Mouse (Mus musculus) stomach, postnatal 0 days (tissue): ENCODE data around the gene Eif4g3. TPM values are rescaled to one million over a fixed set of nuclear protein-coding genes. Genes with fewer than 3 reads are reported as not detected.

Experiments
- ATAC-seq: fragments of 200-750 bp; cut with Nextera tagmentation; 2 replicates; pipeline ENCODE4 v1.8.0; 2017; ENCODE audit not compliant: low FRiP score, low TSS enrichment
- DNase-seq: peaks from one replicate; pipeline ENCODE4 v3.0.0-alpha.2; 2016; ENCODE audit warnings: low spot score
- H3K27ac ChIP-seq: fragments of 300-500 bp; sonication (generic); replicated peaks from 2 replicates; pipeline ENCODE4 v1.5.1; 2014; ENCODE audit warnings: mild to moderate bottlenecking, control low read depth
- H3K27me3 ChIP-seq: fragments of 300-500 bp; sonication (generic); 2 replicates; pipeline ENCODE4 v1.6.1; 2014; ENCODE audit warnings: low read length; ENCODE audit not compliant: control insufficient read depth, insufficient read depth
- H3K36me3 ChIP-seq: fragments of 300-500 bp; sonication (generic); 2 replicates; pipeline ENCODE4 v1.6.1; 2014; ENCODE audit warnings: low read length, mixed read lengths; ENCODE audit not compliant: control insufficient read depth, insufficient read depth
- H3K4me1 ChIP-seq: fragments of 300-500 bp; sonication (generic); replicated peaks from 2 replicates; pipeline ENCODE4 v1.6.1; 2014; ENCODE audit warnings: antibody characterized with exemption; ENCODE audit not compliant: control insufficient read depth, insufficient read depth
- H3K4me2 ChIP-seq: fragments of 300-500 bp; sonication (generic); replicated peaks from 2 replicates; pipeline ENCODE4 v1.6.1; 2014; ENCODE audit warnings: low read depth, mild to moderate bottlenecking, control low read depth, moderate library complexity
- H3K4me3 ChIP-seq: fragments of 300-500 bp; sonication (generic); 2 replicates; pipeline ENCODE4 v1.5.1; 2014; ENCODE audit warnings: low read depth, low read length, control low read depth
- H3K9ac ChIP-seq: fragments of 300-500 bp; sonication (generic); 2 replicates; pipeline ENCODE4 v1.6.1; 2014; ENCODE audit warnings: mild to moderate bottlenecking, low read length, control low read depth, mixed read lengths
- H3K9me3 ChIP-seq: fragments of 300-500 bp; sonication (generic); 2 replicates; pipeline ENCODE4 v1.6.1; 2016; ENCODE audit warnings: low read length; ENCODE audit not compliant: control insufficient read depth
- CTCF ChIP-seq: IDR thresholded peaks from 2 replicates; pipeline ENCODE4 v1.5.1; 2016; ENCODE audit warnings: antibody characterized with exemption, low read depth, mild to moderate bottlenecking, moderate library complexity
- EP300 ChIP-seq: optimal IDR thresholded peaks from 2 replicates; pipeline ENCODE3; 2016; ENCODE audit warnings: antibody characterized with exemption
- WGBS: fragments of 180-500 bp; shearing (Covaris S2); extraction: QIAGEN DNeasy Blood & Tissue Kit; methylation state at CpG from one replicate; pipeline ENCODE4 v1.1.7; 2014; 5-methylcytosine and 5-hydroxymethylcytosine counted together
- polyA plus RNA-seq: library from polyadenylated mRNA; unstranded; fragments of >200 nt; fragmentation: Nextera tagmentation; extraction: Ambion mirVana; gene quantifications from 2 replicates; pipeline ENCODE4 v1.2.1, GENCODE M21; 2015

Gene Eif4g3
- polyA plus RNA-seq, 1 experiment from 2014 or later, result 11.4 TPM

DNA sequence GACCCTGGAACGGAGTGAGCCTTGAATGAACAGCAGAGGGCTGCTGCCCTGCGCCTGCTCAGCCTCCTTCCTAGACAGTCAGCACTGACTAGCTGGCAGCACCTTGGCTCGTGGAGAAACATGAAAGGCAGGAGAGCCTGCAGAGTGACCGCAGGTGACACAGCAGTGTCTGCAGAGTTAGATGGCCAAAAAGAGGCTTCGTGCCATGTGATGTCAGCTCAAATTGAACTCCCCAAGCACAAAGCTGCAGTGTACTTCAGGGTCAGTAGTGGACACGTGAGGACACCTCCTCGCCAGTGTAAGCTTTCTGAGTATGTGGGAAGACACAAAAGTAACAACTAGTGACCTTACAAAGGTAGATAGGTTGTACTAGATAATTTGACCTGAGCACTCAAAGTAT is 193.1 kb downstream of the Eif4g3 start:
- 93% methylated on average over 7 of the region's 7 CpGs for WGBS

DNA sequence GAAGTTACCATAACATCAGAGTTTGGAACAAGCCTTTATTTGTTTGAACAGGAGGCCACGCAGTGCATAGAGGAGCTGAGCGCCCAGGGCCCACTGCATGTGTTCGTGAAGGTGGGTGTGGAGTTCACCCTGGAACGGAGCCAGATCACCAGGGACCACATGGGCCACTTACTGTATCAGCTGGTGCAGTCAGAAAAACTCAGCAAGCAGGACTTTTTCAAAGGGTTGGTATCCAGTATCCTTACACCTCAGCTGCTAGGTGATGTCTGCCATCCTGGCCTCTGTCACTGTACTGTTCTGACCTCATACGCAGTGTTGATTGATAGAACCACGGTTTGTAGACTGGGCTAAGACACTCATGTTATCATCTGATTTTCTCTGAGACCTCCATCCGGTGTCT is 195.2 kb downstream of the Eif4g3 start:
- ATAC-seq, result no peak
- Histone ChIP-seq H3K36me3 (peaks cover 33% of the 10 kb centered on the region), H3K4me1 (no peaks in the 10 kb centered on the region), H3K27me3 (no peaks in the 10 kb centered on the region), H3K4me3 (no peak overlapping the region), H3K9ac (no peak overlapping the region), H3K9me3 (no peaks in the 10 kb centered on the region), H3K27ac (no peak overlapping the region), H3K4me2 (no peak overlapping the region)
- TF ChIP-seq EP300, result no peak
- TF ChIP-seq CTCF, result no peak
- no peak for DNase-seq
- 77% methylated on average over 7 of the region's 7 CpGs for WGBS

More for the DNA sequence above, 193.1 kb downstream of the Eif4g3 start:
- ATAC-seq, result no peak
- H3K4me3 ChIP-seq, result no peak overlapping the region
- H3K9ac ChIP-seq, result no peak overlapping the region
- no peaks in the 10 kb centered on the region for H3K27me3 ChIP-seq
- H3K9me3 ChIP-seq, result no peaks in the 10 kb centered on the region
- H3K27ac ChIP-seq, result no peak overlapping the region
- peaks cover 30% of the 10 kb centered on the region; the same call in 1 of the 2 replicates for H3K36me3 ChIP-seq
- DNase-seq, result no peak
- no peaks in the 10 kb centered on the region for H3K4me1 ChIP-seq
- TF ChIP-seq CTCF (no peak), EP300 (no peak)
- H3K4me2 ChIP-seq, result no peak overlapping the region

DNA sequence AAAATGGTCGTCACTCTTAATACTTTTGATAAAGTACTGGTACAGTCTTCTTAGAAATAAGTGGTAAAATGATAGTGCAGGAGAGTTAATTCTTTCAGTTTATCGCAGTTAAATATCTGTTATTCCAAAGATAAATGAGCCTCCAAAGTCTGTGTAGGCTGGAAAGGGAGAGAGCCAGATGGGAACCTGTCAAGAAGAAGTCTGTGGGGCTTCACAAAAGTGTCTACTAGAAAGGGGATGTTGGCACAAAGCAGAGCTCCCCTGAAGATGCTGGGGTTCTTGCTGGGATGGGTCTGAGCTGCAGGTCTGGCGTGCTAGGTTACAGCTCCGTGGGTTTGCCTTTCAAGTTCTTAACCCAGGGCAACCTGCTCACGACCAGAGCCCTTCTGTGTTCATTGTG is 199.7 kb downstream of the Eif4g3 start:
- no peak for DNase-seq
- WGBS, result 85% methylated on average over 5 of the region's 5 CpGs
- Histone ChIP-seq H3K4me3 (no peak overlapping the region), H3K36me3 (peaks cover 44% of the 10 kb centered on the region), H3K27ac (no peak overlapping the region), H3K9ac (no peak overlapping the region), H3K27me3 (no peaks in the 10 kb centered on the region), H3K9me3 (no peaks in the 10 kb centered on the region), H3K4me2 (no peak overlapping the region), H3K4me1 (no peaks in the 10 kb centered on the region)
- TF ChIP-seq EP300 (no peak), CTCF (no peak)
- no peak for ATAC-seq

- no peak for TF ChIP-seq EP300
- TF ChIP-seq CTCF, result no peak
- Histone ChIP-seq H3K9me3 (no peaks in the 10 kb centered on the region), H3K4me2 (no peak overlapping the region), H3K27me3 (no peaks in the 10 kb centered on the region), H3K4me1 (no peaks in the 10 kb centered on the region), H3K9ac (no peak overlapping the region), H3K4me3 (no peak overlapping the region), H3K27ac (no peak overlapping the region), H3K36me3 (peaks cover 34% of the 10 kb centered on the region)
- WGBS, result 86% methylated on average over 3 of the region's 3 CpGs
- DNase-seq (no peak), ATAC-seq (no peak)
Observed at GRCm38 (mm10) chr4:138200769-138201168, 207.9 kb downstream of the Eif4g3 start.

DNA sequence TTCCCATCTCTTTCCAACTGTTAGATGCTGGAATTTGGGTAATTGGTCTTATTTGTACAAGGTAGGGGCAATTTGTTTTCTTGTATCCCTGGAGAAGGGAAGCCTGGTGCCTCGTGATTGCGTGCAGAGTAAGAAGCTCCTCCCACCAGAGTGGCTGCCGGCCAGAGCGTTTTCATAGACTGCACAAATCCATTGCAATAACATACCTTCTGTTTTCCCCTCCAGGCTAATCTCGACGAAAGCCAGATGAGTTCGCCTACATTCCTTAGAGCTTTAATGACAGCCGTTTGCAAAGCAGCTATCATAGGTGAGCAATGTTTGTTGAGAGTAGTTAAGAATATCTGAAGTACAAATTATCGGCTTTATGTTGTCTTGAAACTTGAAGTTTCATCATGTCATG is 208.9 kb downstream of the Eif4g3 start:
- H3K27ac ChIP-seq, result no peak overlapping the region
- DNase-seq, result no peak
- peaks cover 31% of the 10 kb centered on the region for H3K36me3 ChIP-seq
- H3K4me3 ChIP-seq, result no peak overlapping the region
- ATAC-seq, result no peak
- 53% methylated on average over 9 of the region's 9 CpGs for WGBS
- no peaks in the 10 kb centered on the region for H3K9me3 ChIP-seq
- no peak overlapping the region for H3K9ac ChIP-seq
- H3K27me3 ChIP-seq, result no peaks in the 10 kb centered on the region
- no peaks in the 10 kb centered on the region for H3K4me1 ChIP-seq
- no peak overlapping the region for H3K4me2 ChIP-seq
- TF ChIP-seq EP300, result no peak
- no peak for TF ChIP-seq CTCF

GRCm38 (mm10) chr4:138210116-138210515 is 217.3 kb downstream of the Eif4g3 start:
- Histone ChIP-seq H3K27ac (no peak overlapping the region), H3K36me3 (peaks cover 3% of the 10 kb centered on the region), H3K9ac (no peak overlapping the region), H3K27me3 (no peaks in the 10 kb centered on the region), H3K4me2 (no peak overlapping the region), H3K9me3 (no peaks in the 10 kb centered on the region), H3K4me1 (no peaks in the 10 kb centered on the region), H3K4me3 (no peak overlapping the region)
- 92% methylated on average over 5 of the region's 5 CpGs for WGBS
- DNase-seq (no peak), ATAC-seq (no peak)
- TF ChIP-seq CTCF (no peak), EP300 (no peak)
